Mouse (Mus musculus): ENCODE measurements around the gene Shc3. TPM values are rescaled to one million over a fixed set of nuclear protein-coding genes. Genes with fewer than 3 reads are reported as not detected.

The Shc3 gene
- total RNA-seq (2012; rRNA removed) (not detected in 2 replicates), polyA plus RNA-seq (2012; ENCODE audit: insufficient read depth in 1 of 2, insufficient read length in 2 of 2, low read depth in 1 of 2, low replicate concordance in 2 of 2, missing spikeins in 1 of 2) (not detected)

GRCm38 (mm10) chr13:51568911-51569684, at the start of gene Shc3:
Gene Shc3, minus strand, starts transcription at chr13:51569419.
- TF ChIP-seq NRF1 (IDR thresholded peaks at IDR 0.05; ENCODE audit: insufficient read depth, low read depth, low read length, poor library complexity, severe bottlenecking) (no peak), ELF1 (IDR thresholded peaks at IDR 0.05; ENCODE audit: low read depth, low read length) (no peak)
- no peak within 1 kb of the TSS for H3K9ac ChIP-seq (ENCODE audit: control insufficient read depth, low read depth, low read length, poor library complexity, severe bottlenecking)
- H3K4me1 ChIP-seq (ENCODE audit: control insufficient read depth in 1 of 2, insufficient read depth in 2 of 2, low read length in 2 of 2), result no peaks in the 10 kb centered on the region

GRCm38 (mm10) chr13:51618602-51619001, 49.4 kb upstream of the Shc3 start:
- Histone ChIP-seq H3K9ac (ENCODE audit: control insufficient read depth, low read depth, low read length, poor library complexity, severe bottlenecking) (no peak overlapping the region), H3K4me1 (ENCODE audit: control insufficient read depth in 1 of 2, insufficient read depth in 2 of 2, low read length in 2 of 2) (no peaks in the 10 kb centered on the region), H3K4me3 (ENCODE audit: control insufficient read depth in 1 of 2, insufficient read depth in 1 of 2, low read depth in 2 of 2, low read length in 2 of 2) (no peak overlapping the region), H3K27me3 (ENCODE audit: control insufficient read depth in 1 of 2, insufficient read depth in 2 of 2, low read length in 2 of 2) (no peaks in the 10 kb centered on the region), H3K36me3 (ENCODE audit: control insufficient read depth in 1 of 2, insufficient read depth in 2 of 2, low read length in 2 of 2) (no peaks in the 10 kb centered on the region), H3K9me3 (replicated peaks; ENCODE audit: insufficient read depth, low read length) (no peaks in the 10 kb centered on the region), H3K27ac (ENCODE audit: control insufficient read depth, low read depth, low read length) (no peak overlapping the region), H3K79me2 (ENCODE audit: control insufficient read depth, insufficient read depth, low read length, poor library complexity) (no peaks in the 10 kb centered on the region)
- TF ChIP-seq CHD2 (IDR thresholded peaks at IDR 0.05; ENCODE audit: low read length) (no peak), E2F4 (IDR thresholded peaks at IDR 0.05; ENCODE audit: borderline replicate concordance, low read depth, low read length) (no peak), ZNF384 (IDR thresholded peaks at IDR 0.05; ENCODE audit: low read depth, low read length) (no peak), POLR2A (IDR thresholded peaks at IDR 0.05; ENCODE audit: control insufficient read depth in 1 of 2, insufficient read depth in 1 of 2, low read depth in 1 of 2, low read length in 2 of 2, poor library complexity in 1 of 2) (no peak), GABPA (IDR thresholded peaks at IDR 0.05; ENCODE audit: low read depth, low read length) (no peak), USF1 (IDR thresholded peaks at IDR 0.05; ENCODE audit: low read depth, low read length) (no peak), GATA1 (IDR thresholded peaks at IDR 0.05; ENCODE audit: low read depth, low read length) (no peak), RCOR1 (IDR thresholded peaks at IDR 0.05; ENCODE audit: low read depth, low read length) (no peak), CHD1 (IDR thresholded peaks at IDR 0.05; ENCODE audit: low read depth, low read length) (no peak), JUND (IDR thresholded peaks at IDR 0.05; ENCODE audit: low read depth, low read length) (no peak), MYC (IDR thresholded peaks at IDR 0.05; ENCODE audit: low read depth, low read length) (no peak), ZKSCAN1 (IDR thresholded peaks at IDR 0.05; ENCODE audit: low read depth, low read length) (no peak), ZMIZ1 (IDR thresholded peaks at IDR 0.05; ENCODE audit: low read depth, low read length) (no peak), POLR2AphosphoS2 (IDR thresholded peaks at IDR 0.05; ENCODE audit: low read length) (no peak), ELF1 (IDR thresholded peaks at IDR 0.05; ENCODE audit: low read depth, low read length) (no peak), NRF1 (IDR thresholded peaks at IDR 0.05; ENCODE audit: insufficient read depth, low read depth, low read length, poor library complexity, severe bottlenecking) (no peak), NELFE (IDR thresholded peaks at IDR 0.05; ENCODE audit: low read depth, low read length) (no peak)
- no peak for DNase-seq (ENCODE audit: low read depth, low spot score)

More at GRCm38 (mm10) chr13:51568911-51569684, at the start of gene Shc3:
- no peaks in the 10 kb centered on the region for H3K9me3 ChIP-seq (replicated peaks; ENCODE audit: insufficient read depth, low read length)
- DNase-seq (ENCODE audit: low read depth, low spot score), result no peak
- no peak within 1 kb of the TSS for H3K27ac ChIP-seq (ENCODE audit: control insufficient read depth, low read depth, low read length)
- H3K4me3 ChIP-seq (ENCODE audit: control insufficient read depth in 1 of 2, insufficient read depth in 1 of 2, low read depth in 2 of 2, low read length in 2 of 2), result no peak within 1 kb of the TSS
- H3K79me2 ChIP-seq (ENCODE audit: control insufficient read depth, insufficient read depth, low read length, poor library complexity), result no peaks in the 10 kb centered on the region
- no peaks in the 10 kb centered on the region for H3K27me3 ChIP-seq (ENCODE audit: control insufficient read depth in 1 of 2, insufficient read depth in 2 of 2, low read length in 2 of 2)
- no peaks in the 10 kb centered on the region for H3K36me3 ChIP-seq (ENCODE audit: control insufficient read depth in 1 of 2, insufficient read depth in 2 of 2, low read length in 2 of 2)
